Mouse (Mus musculus) neural tube, embryonic 13.5 days (tissue): ENCODE measurements around the gene Gm10471. TPM values are rescaled to one million over a fixed set of nuclear protein-coding genes. Genes with fewer than 3 reads are reported as not detected.
"Not testable (repeated sequence)": the region's sequence is repeated elsewhere in the genome, so short reads cannot be mapped to it uniquely, and the experiment has no call there.

Source experiments
- ATAC-seq: fragments of 200-750 bp; cut with Nextera tagmentation; 2 replicates; pipeline ENCODE4 v1.8.0; 2017; ENCODE audit warnings: low read depth, mild to moderate bottlenecking, moderate TSS enrichment, moderate library complexity
- H3K27ac ChIP-seq: fragments of 300-500 bp; sonication (generic); replicated peaks from 2 replicates; pipeline ENCODE4 v1.5.1; 2015; ENCODE audit warnings: moderate library complexity, mild to moderate bottlenecking, inconsistent platforms
- H3K27me3 ChIP-seq: fragments of 300-500 bp; sonication (generic); 2 replicates; pipeline ENCODE4 v1.6.1; 2015; ENCODE audit warnings: mild to moderate bottlenecking, inconsistent platforms
- H3K36me3 ChIP-seq: fragments of 300-500 bp; sonication (generic); 2 replicates; pipeline ENCODE4 v1.6.1; 2015; ENCODE audit warnings: mild to moderate bottlenecking, inconsistent platforms
- H3K4me1 ChIP-seq: fragments of 300-500 bp; sonication (generic); replicated peaks from 2 replicates; pipeline ENCODE4 v1.6.1; 2015; ENCODE audit warnings: inconsistent platforms
- H3K4me2 ChIP-seq: fragments of 300-500 bp; sonication (generic); 2 replicates; pipeline ENCODE4 v1.6.1; 2015; ENCODE audit warnings: inconsistent platforms, mild to moderate bottlenecking, moderate library complexity
- H3K4me3 ChIP-seq: fragments of 300-500 bp; sonication (generic); 2 replicates; pipeline ENCODE4 v1.5.1; 2015; ENCODE audit warnings: mild to moderate bottlenecking, inconsistent platforms
- H3K9ac ChIP-seq: fragments of 300-500 bp; sonication (generic); 2 replicates; pipeline ENCODE4 v1.6.1; 2015; ENCODE audit warnings: moderate library complexity, mild to moderate bottlenecking, inconsistent platforms
- H3K9me3 ChIP-seq: fragments of 300-500 bp; sonication (generic); 2 replicates; pipeline ENCODE4 v1.6.1; 2016; ENCODE audit warnings: inconsistent platforms
- WGBS: fragments of 180-500 bp; shearing (Covaris S2); methylation state at CpG from one replicate; pipeline ENCODE4 v1.1.7; 2015; 5-methylcytosine and 5-hydroxymethylcytosine counted together
- polyA plus RNA-seq: library from polyadenylated mRNA; unstranded; fragments of >200 nt; fragmentation: Nextera tagmentation; extraction: Ambion mirVana; gene quantifications from 2 replicates; pipeline ENCODE4 v1.2.1, GENCODE M21; 2015

Gene Gm10471
- polyA plus RNA-seq: not detected in 2 replicates

GRCm38 (mm10) chr5:26089191-26089590 is at the start of gene Gm10471:
Gene Gm10471, minus strand, starts transcription at chr5:26089291.
- not testable (repeated sequence) for H3K4me1 ChIP-seq, H3K9ac ChIP-seq, H3K4me2 ChIP-seq, H3K27ac ChIP-seq, H3K27me3 ChIP-seq, H3K4me3 ChIP-seq, H3K36me3 ChIP-seq, ATAC-seq, H3K9me3 ChIP-seq
- WGBS: 81% methylated on average over 1 of the region's 1 CpGs

GRCm38 (mm10) chr5:26121321-26121720 is 32.2 kb upstream of the Gm10471 start, which contains the start of gene Gm10220:
Gene Gm10220, minus strand, starts transcription at chr5:26121421.
- H3K27me3 ChIP-seq, ATAC-seq, H3K4me2 ChIP-seq, H3K36me3 ChIP-seq, H3K27ac ChIP-seq, H3K4me3 ChIP-seq, H3K9me3 ChIP-seq, H3K4me1 ChIP-seq, H3K9ac ChIP-seq: not testable (repeated sequence)
- WGBS: no CpG with 5 or more reads among the region's 3 CpGs

- H3K4me2 ChIP-seq, H3K9ac ChIP-seq, H3K36me3 ChIP-seq, H3K4me1 ChIP-seq, H3K9me3 ChIP-seq, H3K27me3 ChIP-seq, H3K4me3 ChIP-seq, H3K27ac ChIP-seq, ATAC-seq: not testable (repeated sequence)
- WGBS: no CpG with 5 or more reads among the region's 3 CpGs
Observed at GRCm38 (mm10) chr5:26105262-26105661, 16.2 kb upstream of the Gm10471 start, which contains the start of gene 5031410I06Rik. Gene 5031410I06Rik, minus strand, starts transcription at chr5:26105362.

GRCm38 (mm10) chr5:26079023-26079422 is 10.1 kb downstream of the Gm10471 start:
- H3K27ac ChIP-seq, ATAC-seq, H3K36me3 ChIP-seq: not testable (repeated sequence)

GRCm38 (mm10) chr5:26070716-26071115 is 18.4 kb downstream of the Gm10471 start:
- Histone ChIP-seq H3K9ac (no peak overlapping the region), H3K27ac (no peak overlapping the region), H3K9me3 (no peaks in the 10 kb centered on the region), H3K4me1 (no peaks in the 10 kb centered on the region), H3K27me3 (no peaks in the 10 kb centered on the region), H3K4me2 (no peak overlapping the region), H3K4me3 (no peak overlapping the region), H3K36me3 (no peaks in the 10 kb centered on the region)
- WGBS: 90% methylated on average over 24 of the region's 24 CpGs
- ATAC-seq: no peak

More at GRCm38 (mm10) chr5:26079023-26079422, 10.1 kb downstream of the Gm10471 start:
- not testable (repeated sequence) for H3K9ac ChIP-seq, H3K27me3 ChIP-seq, H3K4me3 ChIP-seq, H3K4me1 ChIP-seq, H3K4me2 ChIP-seq, H3K9me3 ChIP-seq

GRCm38 (mm10) chr5:26058481-26058880 is 30.6 kb downstream of the Gm10471 start, which contains the start of gene Gm7347:
Gene Gm7347, minus strand, starts transcription at chr5:26058581.
- H3K9ac ChIP-seq, H3K27ac ChIP-seq, H3K27me3 ChIP-seq, H3K9me3 ChIP-seq, H3K4me1 ChIP-seq, H3K4me3 ChIP-seq, H3K36me3 ChIP-seq, ATAC-seq, H3K4me2 ChIP-seq: not testable (repeated sequence)
- whole genome bisulfite sequencing: no CpG with 5 or more reads among the region's 2 CpGs

GRCm38 (mm10) chr5:26039458-26039857 is 49.6 kb downstream of the Gm10471 start, which contains the start of gene Speer4a:
Gene Speer4a, minus strand, starts transcription at chr5:26039558.
- 82% methylated on average over 2 of the region's 2 CpGs for WGBS

More at GRCm38 (mm10) chr5:26039458-26039857, 49.6 kb downstream of the Gm10471 start, which contains the start of gene Speer4a:
- H3K27me3 ChIP-seq, H3K4me2 ChIP-seq, H3K9me3 ChIP-seq, H3K9ac ChIP-seq, H3K4me3 ChIP-seq, H3K36me3 ChIP-seq, H3K27ac ChIP-seq, H3K4me1 ChIP-seq, ATAC-seq: not testable (repeated sequence)

Other genes with a start within 250 kb of the Gm10471 start
- gene Gm21663, start 146.9 kb downstream of the Gm10471 start, polyA plus RNA-seq: not detected in 2 replicates
- not detected in 2 replicates for gene Gm21671, start 134.9 kb downstream of the Gm10471 start, polyA plus RNA-seq
- not detected in 2 replicates for gene Gm21680, start 116.6 kb downstream of the Gm10471 start, polyA plus RNA-seq
- gene Gm21698, start 100.6 kb downstream of the Gm10471 start, polyA plus RNA-seq: 0.20 TPM in 1 of 2 replicates, not detected in the other
- not detected in 2 replicates for gene Gm1979, start 84.5 kb downstream of the Gm10471 start, polyA plus RNA-seq
- not detected in 2 replicates for gene Gm5862, start 66.4 kb downstream of the Gm10471 start, polyA plus RNA-seq
- gene Speer4a, start 49.7 kb downstream of the Gm10471 start, polyA plus RNA-seq: not detected in 2 replicates
- gene Gm7347, start 30.7 kb downstream of the Gm10471 start, polyA plus RNA-seq: not detected in 2 replicates
- gene 5031410I06Rik, start 16.1 kb upstream of the Gm10471 start, polyA plus RNA-seq: not detected in 2 replicates
- 0.12 and 0.25 TPM in 2 replicates for gene Gm10220, start 32.1 kb upstream of the Gm10471 start, polyA plus RNA-seq
- 0.08 TPM in 1 of 2 replicates, not detected in the other for gene Gm7361, start 168.4 kb upstream of the Gm10471 start, polyA plus RNA-seq